Mouse (Mus musculus): ENCODE measurements at regions not wholly inside any gene's neighbourhood (a gene's known extent, or its start where the extent isn't known, plus 50 kb on each side); places are given as distances from the start of the nearest gene placed in this dataset.

GRCm38 (mm10) chr7:133328717-133329116 lies 204.6 kb upstream of the Ctbp2 start:
- H3K4me1 ChIP-seq (replicated peaks) = no peaks in the 10 kb centered on the region

GRCm38 (mm10) chr7:133325548-133326190 lies 201.5 kb upstream of the Ctbp2 start:
- Histone ChIP-seq H3K4me3 (replicated peaks) (no peak overlapping the region), H3K36me3 (no peaks in the 10 kb centered on the region), H3K27me3 (replicated peaks) (no peaks in the 10 kb centered on the region), H3K4me2 (replicated peaks) (no peak overlapping the region), H3K27ac (no peak overlapping the region), H3K4me1 (replicated peaks) (no peaks in the 10 kb centered on the region), H3K9me3 (no peaks in the 10 kb centered on the region), H3K9ac (no peak overlapping the region)
- 74% methylated on average over 7 of the region's 7 CpGs for WGBS
- ATAC-seq = no peak

More at GRCm38 (mm10) chr7:133328717-133329116, 204.6 kb upstream of the Ctbp2 start:
- WGBS = 66% methylated on average over 3 of the region's 3 CpGs
- Histone ChIP-seq H3K4me3 (replicated peaks) (no peak overlapping the region), H3K9me3 (no peaks in the 10 kb centered on the region), H3K27me3 (replicated peaks) (no peaks in the 10 kb centered on the region), H3K4me2 (replicated peaks) (no peak overlapping the region), H3K9ac (no peak overlapping the region), H3K27ac (no peak overlapping the region), H3K36me3 (no peaks in the 10 kb centered on the region)
- ATAC-seq = no peak

- no peak overlapping the region for H3K4me2 ChIP-seq (replicated peaks)
- H3K36me3 ChIP-seq = no peaks in the 10 kb centered on the region
- no peak overlapping the region for H3K4me3 ChIP-seq (replicated peaks)
- no peaks in the 10 kb centered on the region for H3K27me3 ChIP-seq (replicated peaks)
- H3K9me3 ChIP-seq = no peaks in the 10 kb centered on the region
- no peak for ATAC-seq
- H3K27ac ChIP-seq = no peak overlapping the region
- WGBS = 79% methylated on average over 3 of the region's 3 CpGs
- H3K4me1 ChIP-seq (replicated peaks) = no peaks in the 10 kb centered on the region
- no peak overlapping the region for H3K9ac ChIP-seq
Measured at GRCm38 (mm10) chr7:133323955-133324354, 199.8 kb upstream of the Ctbp2 start.

- Histone ChIP-seq H3K9ac (no peak overlapping the region), H3K4me1 (replicated peaks) (peaks cover 7% of the 10 kb centered on the region; the same call in 1 of the 2 replicates), H3K9me3 (no peaks in the 10 kb centered on the region), H3K4me3 (replicated peaks) (no peak overlapping the region), H3K27ac (no peak overlapping the region), H3K27me3 (replicated peaks) (no peaks in the 10 kb centered on the region), H3K36me3 (no peaks in the 10 kb centered on the region), H3K4me2 (replicated peaks) (no peak overlapping the region)
- ATAC-seq = no peak
Measured at GRCm38 (mm10) chr7:133317511-133317910, 193.4 kb upstream of the Ctbp2 start.

GRCm38 (mm10) chr7:133316701-133317475 lies 192.7 kb upstream of the Ctbp2 start:
- Histone ChIP-seq H3K36me3 (no peaks in the 10 kb centered on the region), H3K4me1 (replicated peaks) (peaks cover 7% of the 10 kb centered on the region; the same call in 1 of the 2 replicates), H3K4me3 (replicated peaks) (no peak overlapping the region), H3K27me3 (replicated peaks) (no peaks in the 10 kb centered on the region), H3K9ac (no peak overlapping the region), H3K4me2 (replicated peaks) (no peak overlapping the region), H3K9me3 (no peaks in the 10 kb centered on the region), H3K27ac (no peak overlapping the region)
- WGBS = 47% methylated on average over 9 of the region's 9 CpGs
- ATAC-seq = no peak

- no peak overlapping the region for H3K9ac ChIP-seq
- no peak overlapping the region for H3K4me2 ChIP-seq (replicated peaks)
- no peaks in the 10 kb centered on the region for H3K36me3 ChIP-seq
- H3K4me1 ChIP-seq (replicated peaks) = peaks cover 7% of the 10 kb centered on the region; the same call in 1 of the 2 replicates
- H3K27me3 ChIP-seq (replicated peaks) = no peaks in the 10 kb centered on the region
- 53% methylated on average over 10 of the region's 10 CpGs for WGBS
- no peak overlapping the region for H3K4me3 ChIP-seq (replicated peaks)
- H3K27ac ChIP-seq = no peak overlapping the region
- no peaks in the 10 kb centered on the region for H3K9me3 ChIP-seq
- no peak for ATAC-seq
Measured at GRCm38 (mm10) chr7:133315197-133316029, 191.3 kb upstream of the Ctbp2 start.

- no peaks in the 10 kb centered on the region for H3K9me3 ChIP-seq
- H3K27ac ChIP-seq = no peak overlapping the region
- H3K9ac ChIP-seq = no peak overlapping the region
- 66% methylated on average over 5 of the region's 5 CpGs for WGBS
- H3K4me3 ChIP-seq (replicated peaks) = no peak overlapping the region
- ATAC-seq = no peak
- no peak overlapping the region for H3K4me2 ChIP-seq (replicated peaks)
- H3K4me1 ChIP-seq (replicated peaks) = peaks cover 7% of the 10 kb centered on the region; the same call in 1 of the 2 replicates
- H3K36me3 ChIP-seq = no peaks in the 10 kb centered on the region
- no peaks in the 10 kb centered on the region for H3K27me3 ChIP-seq (replicated peaks)
Measured at GRCm38 (mm10) chr7:133313115-133313514, 189.0 kb upstream of the Ctbp2 start.

- Histone ChIP-seq H3K9me3 (no peaks in the 10 kb centered on the region), H3K27ac (no peak overlapping the region), H3K36me3 (no peaks in the 10 kb centered on the region), H3K4me2 (replicated peaks) (no peak overlapping the region), H3K27me3 (replicated peaks) (no peaks in the 10 kb centered on the region), H3K4me1 (replicated peaks) (no peaks in the 10 kb centered on the region), H3K4me3 (replicated peaks) (no peak overlapping the region), H3K9ac (no peak overlapping the region)
- WGBS = 58% methylated on average over 9 of the region's 9 CpGs
- ATAC-seq = no peak
Measured at GRCm38 (mm10) chr7:133311116-133311801, 187.1 kb upstream of the Ctbp2 start.

- no peaks in the 10 kb centered on the region for H3K27me3 ChIP-seq (replicated peaks)
- 78% methylated on average over 5 of the region's 5 CpGs for WGBS
- no peak overlapping the region for H3K4me2 ChIP-seq (replicated peaks)
- no peaks in the 10 kb centered on the region for H3K36me3 ChIP-seq
- H3K27ac ChIP-seq = no peak overlapping the region
- H3K4me3 ChIP-seq (replicated peaks) = no peak overlapping the region
- no peak for ATAC-seq
- no peaks in the 10 kb centered on the region for H3K4me1 ChIP-seq (replicated peaks)
- no peak overlapping the region for H3K9ac ChIP-seq
- no peaks in the 10 kb centered on the region for H3K9me3 ChIP-seq
Measured at GRCm38 (mm10) chr7:133304461-133304860, 180.3 kb upstream of the Ctbp2 start.

- no peak overlapping the region for H3K4me2 ChIP-seq (replicated peaks)
- WGBS = 83% methylated on average over 3 of the region's 3 CpGs
- H3K36me3 ChIP-seq = no peaks in the 10 kb centered on the region
- H3K27ac ChIP-seq = no peak overlapping the region
- no peaks in the 10 kb centered on the region for H3K4me1 ChIP-seq (replicated peaks)
- H3K9ac ChIP-seq = no peak overlapping the region
- H3K4me3 ChIP-seq (replicated peaks) = no peak overlapping the region
- H3K27me3 ChIP-seq (replicated peaks) = no peaks in the 10 kb centered on the region
- no peak for ATAC-seq
- no peaks in the 10 kb centered on the region for H3K9me3 ChIP-seq
Measured at GRCm38 (mm10) chr7:133290471-133290870, 166.3 kb upstream of the Ctbp2 start.

- no peak overlapping the region for H3K9ac ChIP-seq
- no peaks in the 10 kb centered on the region for H3K9me3 ChIP-seq
- H3K4me2 ChIP-seq (replicated peaks) = no peak overlapping the region
- no peaks in the 10 kb centered on the region for H3K27me3 ChIP-seq (replicated peaks)
- H3K4me3 ChIP-seq (replicated peaks) = no peak overlapping the region
- H3K27ac ChIP-seq = no peak overlapping the region
- H3K36me3 ChIP-seq = no peaks in the 10 kb centered on the region
- no peak for ATAC-seq
- 67% methylated on average over 3 of the region's 3 CpGs for WGBS
- H3K4me1 ChIP-seq (replicated peaks) = no peaks in the 10 kb centered on the region
Measured at GRCm38 (mm10) chr7:133288236-133288635, 164.1 kb upstream of the Ctbp2 start.

GRCm38 (mm10) chr7:133286836-133287235 lies 162.7 kb upstream of the Ctbp2 start:
- Histone ChIP-seq H3K27me3 (replicated peaks) (no peaks in the 10 kb centered on the region), H3K4me1 (replicated peaks) (no peaks in the 10 kb centered on the region), H3K4me2 (replicated peaks) (no peak overlapping the region), H3K36me3 (no peaks in the 10 kb centered on the region), H3K27ac (no peak overlapping the region), H3K9me3 (no peaks in the 10 kb centered on the region), H3K9ac (no peak overlapping the region), H3K4me3 (replicated peaks) (no peak overlapping the region)
- 88% methylated on average over 7 of the region's 7 CpGs for WGBS
- ATAC-seq = no peak

All from intestine, embryonic 15.5 days (tissue).